ENCODE assay signal across 8 mouse cellular contexts in genomic region chr17:35088825-35089644, GRCm38 (mm10). TPM values are rescaled to one million over a fixed set of nuclear protein-coding genes. Genes with fewer than 3 reads are reported as not detected.
A peak's percentile ranks its signal among the peaks of the same experiment; 100 is the strongest.
DNase-seq lines count a peak whose midpoint lies in the region; ATAC-seq and TF ChIP-seq lines count a peak whose summit lies in the region.

Abhd16a (plus strand) TSS chr17:35089263.

- no peaks in the 10 kb centered on the region for H3K79me2 ChIP-seq in heart, adult 2 months (replicated peaks; ENCODE audit: control insufficient read depth, insufficient read depth, low read length)

- H3K4me1 ChIP-seq in embryonic facial prominence, embryonic 13.5 days, result peaks cover 10% of the 10 kb centered on the region
- peaks cover 1% of the 10 kb centered on the region; the same call in 1 of the 2 replicates for H3K4me1 ChIP-seq in heart, adult 2 months (ENCODE audit: control insufficient read depth, insufficient read depth, low read length)
- H3K4me1 ChIP-seq in limb, embryonic 13.5 days, result peaks cover 9% of the 10 kb centered on the region
- H3K4me1 ChIP-seq in midbrain, embryonic 16.5 days (ENCODE audit: control insufficient read depth, insufficient read depth, low read length), result peaks cover 12% of the 10 kb centered on the region

- peak; percentile 58 for TF ChIP-seq CTCF in heart, adult 2 months (IDR thresholded peaks at IDR 0.05)

- DNase-seq in 3134 (ENCODE audit: extremely low read depth, insufficient read length, low spot score), result peak; percentile 95
- peak; percentile 95 to 96 for DNase-seq in adrenal gland, postnatal 36 days
- peak; percentile 95 to 97 for DNase-seq in heart, adult 2 months
- peak; percentile 91 to 93 for DNase-seq in kidney, adult 8-10 months
- DNase-seq in spleen, postnatal 10 days (ENCODE audit: low spot score in 2 of 2), result peak; percentile 95 to 98

- H3K9me3 ChIP-seq in embryonic facial prominence, embryonic 13.5 days, result no peaks in the 10 kb centered on the region
- no peaks in the 10 kb centered on the region for H3K9me3 ChIP-seq in limb, embryonic 13.5 days
- no peaks in the 10 kb centered on the region for H3K9me3 ChIP-seq in midbrain, embryonic 16.5 days (replicated peaks; ENCODE audit: control insufficient read depth, low read length, poor library complexity, severe bottlenecking)

- TF ChIP-seq EP300 in heart, adult 2 months (IDR thresholded peaks at IDR 0.05; ENCODE audit: insufficient read depth, low read depth, low read length), result no peak

- WGBS in embryonic facial prominence, embryonic 13.5 days, result 3% methylated on average over 67 of the region's 67 CpGs
- WGBS in heart, adult 2 months, result 3% methylated on average over 67 of the region's 67 CpGs
- 3% methylated on average over 67 of the region's 67 CpGs for WGBS in limb, embryonic 13.5 days
- 4% methylated on average over 63 of the region's 67 CpGs for WGBS in midbrain, embryonic 16.5 days

- H3K27me3 ChIP-seq in embryonic facial prominence, embryonic 13.5 days, result no peaks in the 10 kb centered on the region
- no peaks in the 10 kb centered on the region for H3K27me3 ChIP-seq in heart, adult 2 months (ENCODE audit: control insufficient read depth, insufficient read depth, low read length)
- H3K27me3 ChIP-seq in limb, embryonic 13.5 days, result no peaks in the 10 kb centered on the region
- H3K27me3 ChIP-seq in midbrain, embryonic 16.5 days (ENCODE audit: control insufficient read depth, insufficient read depth, low read depth, low read length), result no peaks in the 10 kb centered on the region

- H3K4me2 ChIP-seq in embryonic facial prominence, embryonic 13.5 days, result peak within 1 kb of the TSS; percentile 69
- peak within 1 kb of the TSS; percentile 65 for H3K4me2 ChIP-seq in limb, embryonic 13.5 days (replicated peaks)
- peak within 1 kb of the TSS; percentile 57 for H3K4me2 ChIP-seq in midbrain, embryonic 16.5 days (ENCODE audit: low read length)

- intact Hi-C loops in heart, adult 2 months (cut with DNase I), result loop anchor here (2.0 kb wide), 2 partner anchors 30 to 68 kb away; partner anchors contain the start of gene Ddah2

- peak; percentile 92 for TF ChIP-seq POLR2A in heart, adult 2 months (IDR thresholded peaks at IDR 0.05; ENCODE audit: insufficient read depth, low read depth, low read length)

- H3K4me3 ChIP-seq in embryonic facial prominence, embryonic 13.5 days, result peak within 1 kb of the TSS; percentile 66
- peak within 1 kb of the TSS; percentile 95 for H3K4me3 ChIP-seq in heart, adult 2 months
- H3K4me3 ChIP-seq in limb, embryonic 13.5 days, result peak within 1 kb of the TSS; percentile 64
- H3K4me3 ChIP-seq in midbrain, embryonic 16.5 days (ENCODE audit: low read depth, low read length), result peak within 1 kb of the TSS; percentile 64

- ATAC-seq in embryonic facial prominence, embryonic 13.5 days (ENCODE audit: insufficient number of reproducible peaks, insufficient read depth, low FRiP score, low TSS enrichment, low read depth), result peak; percentile 95
- peak; percentile 98 for ATAC-seq in limb, embryonic 13.5 days (ENCODE audit: low FRiP score, low read depth)
- ATAC-seq in midbrain, embryonic 16.5 days, result peak; percentile 98

- peak within 1 kb of the TSS; percentile 94 for H3K27ac ChIP-seq in embryonic facial prominence, embryonic 13.5 days
- H3K27ac ChIP-seq in heart, adult 2 months, result peak within 1 kb of the TSS; percentile 99
- peak within 1 kb of the TSS; percentile 94 for H3K27ac ChIP-seq in limb, embryonic 13.5 days
- H3K27ac ChIP-seq in midbrain, embryonic 16.5 days (ENCODE audit: low read length), result peak within 1 kb of the TSS; percentile 99

- H3K9ac ChIP-seq in embryonic facial prominence, embryonic 13.5 days, result peak within 1 kb of the TSS; percentile 91
- H3K9ac ChIP-seq in heart, adult 2 months (ENCODE audit: low read depth, low read length), result peak within 1 kb of the TSS; percentile 99
- H3K9ac ChIP-seq in limb, embryonic 13.5 days, result peak within 1 kb of the TSS; percentile 86
- peak within 1 kb of the TSS; percentile 95 for H3K9ac ChIP-seq in midbrain, embryonic 16.5 days (ENCODE audit: low read depth, low read length)

- H3K36me3 ChIP-seq in embryonic facial prominence, embryonic 13.5 days, result peaks cover 25% of the 10 kb centered on the region
- H3K36me3 ChIP-seq in heart, adult 2 months (ENCODE audit: control insufficient read depth, insufficient read depth, low read length), result no peaks in the 10 kb centered on the region
- peaks cover 31% of the 10 kb centered on the region for H3K36me3 ChIP-seq in limb, embryonic 13.5 days
- peaks cover 14% of the 10 kb centered on the region; the same call in 1 of the 2 replicates for H3K36me3 ChIP-seq in midbrain, embryonic 16.5 days (ENCODE audit: control insufficient read depth, insufficient read depth, low read length)

RNA-seq across cellular contexts. Expression of gene Abhd16a, which starts in this region (rescaled TPM):
- 10 to 100 TPM; 73.9 to 89.4 TPM for total RNA-seq in adrenal gland, postnatal 36 days (2021)
- 89.6 and 90.1 TPM in 2 replicates for polyA plus RNA-seq in embryonic facial prominence, embryonic 13.5 days (2015; fragmentation: Nextera tagmentation; extraction: Ambion mirVana)
- total RNA-seq in heart, adult 2 months (2021), result 10 to 100 TPM; 53.2 to 62.5 TPM
- 95.7 and 98.2 TPM in 2 replicates for polyA plus RNA-seq in heart, adult 2 months (2012; rRNA removed)
- polyA plus RNA-seq in limb, embryonic 13.5 days (2015; fragmentation: Nextera tagmentation; extraction: Ambion mirVana), result 93.1 and 94.9 TPM in 2 replicates
- 105 and 107 TPM in 2 replicates for polyA plus RNA-seq in midbrain, embryonic 16.5 days (2015; fragmentation: Nextera tagmentation; extraction: Ambion mirVana)

Comparison
In these comparisons a context has a peak if more than half of its experiments do, and no peak if none do; other contexts are left out.
1. Peak in every context shown above with its lines: DNase-seq, ATAC-seq, H3K4me3 ChIP-seq and H3K27ac ChIP-seq.